Mouse (Mus musculus) heart, adult 8-10 months (tissue): ENCODE data around the gene Fam19a2. TPM values are rescaled to one million over a fixed set of nuclear protein-coding genes. Genes with fewer than 3 reads are reported as not detected.

Experiments used
- DNase-seq: peaks from one replicate; pipeline ENCODE4 v3.0.0; 2022; ENCODE audit warnings: low spot score
- total RNA-seq, 4 experiments: library from RNA; stranded (reverse); gene quantifications; 2 replicates each; pipeline ENCODE4 v1.2.4; 2022

The Fam19a2 gene
- total RNA-seq, 4 experiments from 2014 or later = 0.09 to 0.22 (median 0.11) TPM

GRCm38 (mm10) chr10:123570616-123571188 lies 306.9 kb downstream of the Fam19a2 start:
- no peak for DNase-seq

GRCm38 (mm10) chr10:123572342-123573070 lies 308.7 kb downstream of the Fam19a2 start:
- DNase-seq = no peak

GRCm38 (mm10) chr10:123577823-123578222 lies 314.0 kb downstream of the Fam19a2 start:
- no peak for DNase-seq

- no peak for DNase-seq
Observed at GRCm38 (mm10) chr10:123579012-123579411, 315.2 kb downstream of the Fam19a2 start.

GRCm38 (mm10) chr10:123595043-123595442 lies 331.2 kb downstream of the Fam19a2 start:
- no peak for DNase-seq

- DNase-seq = no peak
Observed at GRCm38 (mm10) chr10:123597059-123597458, 333.3 kb downstream of the Fam19a2 start.

- DNase-seq = no peak
Observed at GRCm38 (mm10) chr10:123605671-123606070, 341.9 kb downstream of the Fam19a2 start.

GRCm38 (mm10) chr10:123626691-123627090 lies 362.9 kb downstream of the Fam19a2 start:
- no peak for DNase-seq

- DNase-seq = no peak
Observed at GRCm38 (mm10) chr10:123629248-123629744, 365.5 kb downstream of the Fam19a2 start.

GRCm38 (mm10) chr10:123632029-123632428 lies 368.2 kb downstream of the Fam19a2 start:
- no peak for DNase-seq

- no peak for DNase-seq
Observed at GRCm38 (mm10) chr10:123636655-123637054, 372.9 kb downstream of the Fam19a2 start.

GRCm38 (mm10) chr10:123637496-123637895 lies 373.7 kb downstream of the Fam19a2 start:
- no peak for DNase-seq

GRCm38 (mm10) chr10:123645568-123645967 lies 381.8 kb downstream of the Fam19a2 start:
- no peak for DNase-seq

GRCm38 (mm10) chr10:123671208-123671607 lies 407.4 kb downstream of the Fam19a2 start:
- DNase-seq = no peak

- no peak for DNase-seq
Observed at GRCm38 (mm10) chr10:123678284-123678864, 414.6 kb downstream of the Fam19a2 start.

GRCm38 (mm10) chr10:123682718-123683255 lies 419.0 kb downstream of the Fam19a2 start:
- no peak for DNase-seq

GRCm38 (mm10) chr10:123692186-123692925 lies 428.6 kb downstream of the Fam19a2 start:
- DNase-seq = no peak

- no peak for DNase-seq
Observed at GRCm38 (mm10) chr10:123692926-123693224, 429.1 kb downstream of the Fam19a2 start.

- DNase-seq = no peak
Observed at GRCm38 (mm10) chr10:123702595-123702994, 438.8 kb downstream of the Fam19a2 start.

- DNase-seq = no peak
Observed at GRCm38 (mm10) chr10:123707026-123707425, 443.2 kb downstream of the Fam19a2 start.

- DNase-seq = no peak
Observed at GRCm38 (mm10) chr10:123710738-123711137, 446.9 kb downstream of the Fam19a2 start.

- DNase-seq = no peak
Observed at GRCm38 (mm10) chr10:123721952-123722460, 458.2 kb downstream of the Fam19a2 start.
